Mouse (Mus musculus) T-helper 17 cell (primary cell): Measurements from ENCODE around the gene Tcf19.

Experiments
- in situ Hi-C, 2 experiments: fragments of 300-600 bp; cut with MboI, MseI; formaldehyde crosslinking; loops; 1 replicate in 1 of 2; 2 replicates in 1 of 2; pipeline ENCODE4 v1.15.1; 2025; ENCODE audit warnings: high pct_unique_total_duplicates in 2 of 2

Tcf19 gene

GRCm38 (mm10) chr17:35516652-35517500, at the start of gene Tcf19, which contains the start of gene Cchcr1:
Gene Tcf19 (minus strand): TSS chr17:35516824.
Gene Cchcr1 (plus strand): TSS chr17:35517100.
- in situ Hi-C loops: no loop called here

GRCm38 (mm10) chr17:35558216-35558615, 41.6 kb upstream of the Tcf19 start:
- in situ Hi-C loops: no loop called here

GRCm38 (mm10) chr17:35557351-35557750, 40.7 kb upstream of the Tcf19 start:
- in situ Hi-C loops: no loop called here

- in situ Hi-C loops: no loop called here
Observed at GRCm38 (mm10) chr17:35556812-35557211, 40.2 kb upstream of the Tcf19 start.

GRCm38 (mm10) chr17:35556186-35556765, 39.7 kb upstream of the Tcf19 start:
- in situ Hi-C loops: no loop called here

GRCm38 (mm10) chr17:35554761-35555397, 38.3 kb upstream of the Tcf19 start:
- in situ Hi-C loops: loop anchor here in 1 of 2 experiments (5.0 kb wide), 1 partner anchor 57 kb away; no protein-coding TSS in a partner anchor

- in situ Hi-C loops: loop anchor here in 1 of 2 experiments (5.0 kb wide), 1 partner anchor 58 kb away; no protein-coding TSS in a partner anchor
Observed at GRCm38 (mm10) chr17:35554321-35554720, 37.7 kb upstream of the Tcf19 start.

- in situ Hi-C loops: loop anchor here in 1 of 2 experiments (5.0 kb wide), 1 partner anchor 60 kb away; no protein-coding TSS in a partner anchor
Observed at GRCm38 (mm10) chr17:35551881-35552414, 35.3 kb upstream of the Tcf19 start, which contains the start of gene Cdsn. Gene Cdsn (plus strand): TSS chr17:35552128.

GRCm38 (mm10) chr17:35550871-35551270, 34.2 kb upstream of the Tcf19 start:
- in situ Hi-C loops: loop anchor here in 1 of 2 experiments (5.0 kb wide), 1 partner anchor 61 kb away; no protein-coding TSS in a partner anchor

GRCm38 (mm10) chr17:35550143-35550494, 33.5 kb upstream of the Tcf19 start:
- in situ Hi-C loops: loop anchor here in 1 of 2 experiments (5.0 kb wide), 1 partner anchor 62 kb away; no protein-coding TSS in a partner anchor

GRCm38 (mm10) chr17:35549437-35550142, 33.0 kb upstream of the Tcf19 start:
- in situ Hi-C loops: loop anchor here in 1 of 2 experiments (5.0 kb wide), 1 partner anchor 63 kb away; no protein-coding TSS in a partner anchor

- in situ Hi-C loops: no loop called here
Observed at GRCm38 (mm10) chr17:35548636-35549035, 32.0 kb upstream of the Tcf19 start.

GRCm38 (mm10) chr17:35547465-35547864, 30.8 kb upstream of the Tcf19 start:
- in situ Hi-C loops: no loop called here

- in situ Hi-C loops: no loop called here
Observed at GRCm38 (mm10) chr17:35544680-35545079, 28.1 kb upstream of the Tcf19 start.

- in situ Hi-C loops: no loop called here
Observed at GRCm38 (mm10) chr17:35544001-35544400, 27.4 kb upstream of the Tcf19 start.

- in situ Hi-C loops: no loop called here
Observed at GRCm38 (mm10) chr17:35543412-35543861, 26.8 kb upstream of the Tcf19 start.

GRCm38 (mm10) chr17:35542761-35543411, 26.3 kb upstream of the Tcf19 start:
- in situ Hi-C loops: no loop called here

- in situ Hi-C loops: loop anchor here in 1 of 2 experiments (5.0 kb wide), 1 partner anchor 67 kb away; the partner anchor contains the start of gene H2-Q10
Observed at GRCm38 (mm10) chr17:35539540-35539939, 22.9 kb upstream of the Tcf19 start.

- in situ Hi-C loops: loop anchor here in 1 of 2 experiments (5.0 kb wide), 1 partner anchor 66 kb away; the partner anchor contains the start of gene H2-Q10
Observed at GRCm38 (mm10) chr17:35538476-35538875, 21.9 kb upstream of the Tcf19 start.

GRCm38 (mm10) chr17:35537421-35537820, 20.8 kb upstream of the Tcf19 start:
- in situ Hi-C loops: loop anchor here in 1 of 2 experiments (5.0 kb wide), 1 partner anchor 65 kb away; the partner anchor contains the start of gene H2-Q10
